Mouse (Mus musculus) liver, adult 2 months (tissue): Measurements from ENCODE around the gene Zzef1. TPM values are rescaled to one million over a fixed set of nuclear protein-coding genes. Genes with fewer than 3 reads are reported as not detected.
A peak's percentile ranks its signal among the peaks of the same experiment; 100 is the strongest.

Experiments used
- DNase-seq: peaks from one replicate; pipeline ENCODE4 v3.0.0-alpha.2; 2011; ENCODE audit warnings: low read depth, low spot score; ENCODE audit errors: extremely low read depth
- H3K27ac ChIP-seq: fragments of 200-500 bp; replicated peaks from 2 replicates; pipeline ENCODE4 v1.5.1; 2012; ENCODE audit warnings: low read depth, mild to moderate bottlenecking, control low read depth, inconsistent platforms, low read length; ENCODE audit not compliant: insufficient read depth
- H3K27me3 ChIP-seq: fragments of 200-500 bp; 2 replicates; pipeline ENCODE4 v1.6.1; 2012; ENCODE audit warnings: mild to moderate bottlenecking, moderate library complexity, low read length, inconsistent platforms; ENCODE audit not compliant: control insufficient read depth, insufficient read depth
- H3K36me3 ChIP-seq: fragments of 200-500 bp; 2 replicates; pipeline ENCODE4 v1.6.1; 2012; ENCODE audit warnings: low read length, inconsistent platforms; ENCODE audit not compliant: control insufficient read depth, insufficient read depth
- H3K4me1 ChIP-seq: fragments of 200-500 bp; 2 replicates; pipeline ENCODE4 v1.6.1; 2011; ENCODE audit warnings: low read length; ENCODE audit not compliant: control insufficient read depth, insufficient read depth
- H3K4me3 ChIP-seq: fragments of 200-500 bp; 2 replicates; pipeline ENCODE4 v1.5.1; 2011; ENCODE audit warnings: low read depth, mild to moderate bottlenecking, control low read depth, low read length, moderate library complexity; ENCODE audit not compliant: insufficient read depth
- H3K79me2 ChIP-seq: fragments of 200-500 bp; 2 replicates; pipeline ENCODE4 v1.6.1; 2012; ENCODE audit warnings: inconsistent platforms, mild to moderate bottlenecking, low read length, moderate library complexity; ENCODE audit not compliant: control insufficient read depth, insufficient read depth
- H3K9ac ChIP-seq: fragments of 200-500 bp; 2 replicates; pipeline ENCODE4 v1.6.1; 2012; ENCODE audit warnings: low read depth, mild to moderate bottlenecking, control low read depth, inconsistent platforms, low read length
- CTCF ChIP-seq: fragments of 200-500 bp; IDR thresholded peaks from 2 replicates; pipeline ENCODE4 v1.5.1; 2011; ENCODE audit warnings: low read depth, low read length, control low read depth
- POLR2A ChIP-seq: fragments of 200-500 bp; IDR thresholded peaks from 2 replicates; pipeline ENCODE4 v1.6.1; 2011; ENCODE audit warnings: low read length, control low read depth; ENCODE audit not compliant: insufficient read depth; ENCODE audit errors: extremely low read depth
- WGBS: fragments of 180-500 bp; shearing (Covaris S2); methylation state at CpG from one replicate; pipeline ENCODE4 v1.1.7; 2018; 5-methylcytosine and 5-hydroxymethylcytosine counted together
- polyA plus RNA-seq: library from polyadenylated mRNA; depleted of rRNA; stranded (reverse); fragments of >200 nt; gene quantifications from 2 replicates; pipeline ENCODE4 v1.2.3, GENCODE M21; 2012; rRNA removed
- total RNA-seq: library from RNA; depleted of rRNA; stranded (reverse); fragments of >200 nt; gene quantifications from 2 replicates; pipeline ENCODE4 v1.2.3, GENCODE M21; 2014; rRNA removed

Gene Zzef1
- total RNA-seq (13.6 and 17.7 TPM in 2 replicates), polyA plus RNA-seq (11.0 and 14.1 TPM in 2 replicates)

DNA sequence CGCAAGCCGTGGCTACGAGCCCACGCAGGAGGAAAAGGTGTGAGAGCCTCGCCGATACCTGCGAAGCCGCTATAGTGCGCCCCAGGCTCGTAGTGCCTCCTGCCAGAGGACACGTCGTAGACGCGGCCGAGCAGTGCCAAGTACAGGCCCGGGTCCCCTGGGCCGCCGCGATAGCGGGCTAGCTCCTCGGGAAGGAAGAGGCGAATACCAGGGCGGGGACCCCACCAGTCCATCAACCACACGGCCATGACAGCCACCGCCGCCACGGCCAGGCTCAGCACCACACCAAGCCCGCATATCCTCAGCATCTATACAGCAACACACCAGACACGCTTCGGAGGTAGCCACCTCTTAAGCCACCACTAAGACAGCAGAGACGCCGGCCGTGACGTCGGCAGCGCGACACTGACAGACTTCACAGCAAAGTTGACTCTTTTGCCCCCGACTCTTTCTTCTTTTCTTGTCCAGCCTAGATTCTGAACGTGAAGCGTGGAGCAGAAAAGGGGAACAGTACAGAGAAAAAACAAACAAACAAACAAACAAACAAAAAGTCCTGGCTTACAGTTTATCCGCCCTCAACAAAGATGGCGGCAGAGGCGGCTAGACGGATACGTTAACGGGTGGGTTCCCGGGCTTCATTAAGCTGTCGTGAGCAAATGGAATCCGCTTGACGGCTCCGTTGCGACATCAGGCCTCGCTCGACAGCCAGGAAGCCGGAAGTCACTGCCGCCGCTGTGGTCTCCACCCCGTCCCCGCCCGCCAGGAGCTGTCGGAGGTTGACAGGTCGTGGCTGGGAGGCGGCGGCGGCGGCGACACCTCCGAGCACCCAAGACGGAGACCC, at the start of gene Zzef1, which contains the start of gene Cyb5d2:
Gene Zzef1, plus strand, starts transcription at position 772 of the 841 bp plus-strand sequence.
Gene Cyb5d2, minus strand, starts transcription at position 688 of the 841 bp plus-strand sequence.
- H3K9ac ChIP-seq: peak within 1 kb of the TSS; percentile 95
- TF ChIP-seq POLR2A (peak; percentile 59; the same call in 1 of the 2 replicates), CTCF (no peak)
- H3K4me3 ChIP-seq: peak within 1 kb of the TSS; percentile 96
- H3K36me3 ChIP-seq: no peaks in the 10 kb centered on the region
- no peaks in the 10 kb centered on the region for H3K27me3 ChIP-seq
- H3K4me1 ChIP-seq: no peaks in the 10 kb centered on the region
- peaks cover 24% of the 10 kb centered on the region for H3K79me2 ChIP-seq
- DNase-seq: peak; percentile 94
- whole genome bisulfite sequencing: under 1% methylated on average over 69 of the region's 69 CpGs
- H3K27ac ChIP-seq: peak within 1 kb of the TSS; percentile 81

GRCm38 (mm10) chr11:72751956-72752355, 44.1 kb upstream of the Zzef1 start:
- WGBS: 54% methylated on average over 2 of the region's 2 CpGs
- peak; percentile 21 for DNase-seq
- no peak overlapping the region for H3K4me3 ChIP-seq
- H3K27ac ChIP-seq: no peak overlapping the region
- no peak overlapping the region for H3K9ac ChIP-seq
- peaks cover 64% of the 10 kb centered on the region for H3K36me3 ChIP-seq
- TF ChIP-seq POLR2A: no peak
- peak; percentile 7; the same call in 1 of the 2 replicates for TF ChIP-seq CTCF
- H3K79me2 ChIP-seq: no peaks in the 10 kb centered on the region
- no peaks in the 10 kb centered on the region for H3K27me3 ChIP-seq
- H3K4me1 ChIP-seq: no peaks in the 10 kb centered on the region

GRCm38 (mm10) chr11:72758316-72758715, 37.7 kb upstream of the Zzef1 start:
- Histone ChIP-seq H3K4me3 (no peak overlapping the region), H3K36me3 (peaks cover 78% of the 10 kb centered on the region), H3K79me2 (no peaks in the 10 kb centered on the region), H3K9ac (no peak overlapping the region), H3K27me3 (no peaks in the 10 kb centered on the region), H3K27ac (no peak overlapping the region), H3K4me1 (no peaks in the 10 kb centered on the region)
- WGBS: 98% methylated on average over 5 of the region's 5 CpGs
- TF ChIP-seq POLR2A (no peak), CTCF (no peak)
- no peak for DNase-seq

- no peak overlapping the region for H3K9ac ChIP-seq
- H3K27me3 ChIP-seq: no peaks in the 10 kb centered on the region
- H3K4me1 ChIP-seq: no peaks in the 10 kb centered on the region
- peaks cover 78% of the 10 kb centered on the region for H3K36me3 ChIP-seq
- H3K79me2 ChIP-seq: no peaks in the 10 kb centered on the region
- H3K4me3 ChIP-seq: no peak overlapping the region
- no peak overlapping the region for H3K27ac ChIP-seq
- no peak for DNase-seq
- 93% methylated on average over 6 of the region's 6 CpGs for WGBS
- TF ChIP-seq CTCF (no peak), POLR2A (no peak)
Observed at GRCm38 (mm10) chr11:72759581-72759980, 36.4 kb upstream of the Zzef1 start.

DNA sequence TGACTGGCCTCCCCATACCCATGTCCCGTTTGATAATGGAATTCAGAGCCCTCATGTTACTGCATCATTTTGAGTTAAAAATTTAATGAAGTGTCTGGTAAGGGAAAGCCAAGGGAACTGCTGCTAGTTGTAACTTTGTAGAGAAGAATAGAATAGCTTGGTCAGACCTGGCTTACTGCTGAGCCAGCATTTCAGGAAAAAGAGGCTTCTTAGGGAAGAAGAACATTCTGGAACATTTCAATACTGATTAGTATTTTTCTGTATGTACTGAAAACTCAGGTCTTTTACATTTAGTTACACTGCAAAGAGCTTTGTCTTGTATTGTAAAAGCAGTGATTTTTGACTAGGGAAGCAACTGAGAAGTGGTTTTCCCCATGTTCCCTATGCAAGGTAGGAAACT, 35.2 kb upstream of the Zzef1 start:
- Histone ChIP-seq H3K27ac (no peak overlapping the region), H3K4me1 (no peaks in the 10 kb centered on the region), H3K79me2 (no peaks in the 10 kb centered on the region), H3K36me3 (peaks cover 71% of the 10 kb centered on the region), H3K9ac (no peak overlapping the region), H3K4me3 (no peak overlapping the region), H3K27me3 (no peaks in the 10 kb centered on the region)
- DNase-seq: no peak
- WGBS: 90% methylated on average over 1 of the region's 1 CpGs
- no peak for TF ChIP-seq CTCF
- TF ChIP-seq POLR2A: no peak

GRCm38 (mm10) chr11:72764270-72764669, 31.8 kb upstream of the Zzef1 start:
- no peaks in the 10 kb centered on the region for H3K79me2 ChIP-seq
- no peak overlapping the region for H3K27ac ChIP-seq
- no peaks in the 10 kb centered on the region for H3K4me1 ChIP-seq
- H3K9ac ChIP-seq: no peak overlapping the region
- TF ChIP-seq POLR2A: no peak
- no peak for TF ChIP-seq CTCF
- 53% methylated on average over 4 of the region's 4 CpGs for WGBS
- no peaks in the 10 kb centered on the region for H3K27me3 ChIP-seq
- H3K36me3 ChIP-seq: peaks cover 54% of the 10 kb centered on the region
- no peak for DNase-seq
- H3K4me3 ChIP-seq: no peak overlapping the region
